Mouse (Mus musculus) induced T-regulatory cell, adult 2 months (primary cell): ENCODE measurements around the gene Fam129a.
"Not testable (repeated sequence)": the region's sequence is repeated elsewhere in the genome, so short reads cannot be mapped to it uniquely, and the experiment has no call there.

ENCODE experiments used
- DNase-seq: peaks from one replicate; pipeline ENCODE4 v3.0.0-alpha.2; 2012; ENCODE audit warnings: low read depth

Gene Fam129a

GRCm38 (mm10) chr1:151737146-151737545 is 166.2 kb downstream of the Fam129a start:
- DNase-seq, result no peak

DNA sequence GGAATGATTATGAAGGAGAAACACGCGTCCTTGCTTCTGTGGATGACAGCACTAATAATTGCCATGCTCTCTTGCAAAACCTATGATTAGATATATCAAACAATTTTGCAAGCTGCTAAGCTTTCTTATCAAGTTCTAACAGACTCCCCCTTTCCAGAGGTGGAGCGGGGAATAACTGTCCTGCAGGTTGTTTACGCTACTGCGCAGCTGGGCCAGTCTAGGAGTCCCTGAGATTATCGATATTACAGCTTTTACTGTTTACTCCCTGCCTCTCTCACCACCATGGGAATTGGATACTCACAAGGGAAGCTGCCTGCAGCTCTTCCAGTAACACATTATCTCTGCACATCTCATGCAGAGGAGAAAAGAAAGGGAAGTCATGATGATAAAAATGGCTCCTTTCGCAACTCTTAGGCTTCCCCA is 170.2 kb downstream of the Fam129a start:
- DNase-seq, result no peak

DNA sequence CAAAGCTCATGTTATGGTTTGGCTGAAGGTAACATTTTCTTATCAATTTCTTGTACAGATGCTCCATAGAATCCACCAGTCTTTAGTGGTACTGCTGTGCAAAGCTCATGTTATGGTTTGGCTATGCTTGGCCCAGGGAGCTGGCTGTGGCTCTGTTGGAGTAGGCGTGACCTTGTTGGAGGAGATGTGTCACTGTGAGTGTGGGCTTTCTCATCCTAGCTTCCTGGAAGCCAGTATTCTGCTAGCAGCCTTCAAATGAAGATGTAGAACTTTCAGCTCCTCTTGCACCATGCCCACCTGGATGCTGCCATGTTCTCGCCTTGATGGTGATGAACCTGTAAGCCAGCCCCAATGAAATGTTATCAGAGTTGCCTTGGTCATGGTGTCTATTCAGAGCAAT is 178.9 kb downstream of the Fam129a start:
- not testable (repeated sequence) for DNase-seq

GRCm38 (mm10) chr1:151752946-151753345 is 182.0 kb downstream of the Fam129a start:
- no peak for DNase-seq

DNA sequence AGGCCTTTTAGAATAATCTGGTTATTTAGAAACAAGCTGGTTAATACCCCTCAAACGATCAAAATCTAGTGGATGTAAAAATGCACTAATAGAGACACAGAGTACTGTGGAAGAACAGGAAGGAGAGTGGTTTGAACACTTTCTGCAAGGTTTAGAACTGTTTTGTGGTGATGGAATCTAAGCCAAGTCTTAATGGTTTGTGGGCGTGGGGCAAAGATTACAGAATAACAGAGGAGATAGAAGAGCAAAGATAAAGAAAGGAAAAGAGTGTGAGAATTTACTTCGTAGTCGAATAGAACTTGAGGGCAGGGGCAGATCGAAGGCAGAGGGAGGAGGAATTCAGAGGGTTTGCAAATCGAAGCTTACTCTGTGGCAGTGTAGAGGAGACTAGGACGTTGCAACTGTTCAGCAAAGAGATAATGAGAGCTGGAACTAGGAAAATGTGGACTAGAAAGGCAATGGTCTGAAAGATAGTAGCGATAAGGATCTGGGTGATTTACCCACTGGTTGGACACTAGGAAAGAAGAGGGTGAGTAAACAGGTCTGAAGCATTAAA is 182.5 kb downstream of the Fam129a start:
- no peak for DNase-seq

- peak; percentile 59 for DNase-seq
Observed at GRCm38 (mm10) chr1:151754028-151754489, 183.1 kb downstream of the Fam129a start.

GRCm38 (mm10) chr1:151754881-151755659 is 184.1 kb downstream of the Fam129a start, which contains the start of gene Edem3:
Gene Edem3 (plus strand): TSS chr1:151755371.
- peak; percentile 99 for DNase-seq

GRCm38 (mm10) chr1:151755660-151756424 is 184.9 kb downstream of the Fam129a start:
- peak; percentile 57 for DNase-seq

DNA sequence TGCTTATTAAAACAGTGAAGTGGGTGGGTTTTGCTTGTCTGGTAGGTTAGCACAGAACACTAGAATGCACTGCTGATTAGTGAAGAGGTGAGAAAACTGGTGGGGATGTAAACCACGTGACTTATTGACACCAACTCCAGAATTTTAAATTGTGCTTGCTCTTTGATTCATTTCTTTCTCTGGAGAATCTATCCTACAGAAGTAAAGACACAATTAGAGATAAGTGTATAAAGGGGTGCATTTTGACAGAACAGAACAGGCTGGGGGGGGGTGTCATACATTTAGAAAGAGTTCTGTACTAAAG is 185.4 kb downstream of the Fam129a start:
- no peak for DNase-seq

DNA sequence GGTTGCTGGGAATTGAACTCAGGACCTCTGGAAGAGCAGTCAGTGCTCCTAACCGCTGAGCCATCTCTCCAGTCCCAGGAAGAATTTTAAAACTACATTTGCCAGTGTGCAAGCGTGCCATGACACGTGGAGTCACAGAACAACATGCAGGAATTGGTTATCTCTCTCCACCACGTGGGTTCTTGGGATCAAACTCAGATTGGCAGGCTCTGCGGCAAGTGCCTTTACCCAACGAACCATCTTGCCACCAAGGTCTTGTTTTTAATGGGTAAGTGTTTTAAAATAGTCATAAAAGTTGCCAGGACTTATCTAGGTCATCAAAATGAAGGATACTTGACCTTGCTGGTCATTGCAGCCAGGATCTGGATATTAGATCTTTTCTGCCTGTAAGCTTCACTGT is 187.3 kb downstream of the Fam129a start:
- no peak for DNase-seq

DNA sequence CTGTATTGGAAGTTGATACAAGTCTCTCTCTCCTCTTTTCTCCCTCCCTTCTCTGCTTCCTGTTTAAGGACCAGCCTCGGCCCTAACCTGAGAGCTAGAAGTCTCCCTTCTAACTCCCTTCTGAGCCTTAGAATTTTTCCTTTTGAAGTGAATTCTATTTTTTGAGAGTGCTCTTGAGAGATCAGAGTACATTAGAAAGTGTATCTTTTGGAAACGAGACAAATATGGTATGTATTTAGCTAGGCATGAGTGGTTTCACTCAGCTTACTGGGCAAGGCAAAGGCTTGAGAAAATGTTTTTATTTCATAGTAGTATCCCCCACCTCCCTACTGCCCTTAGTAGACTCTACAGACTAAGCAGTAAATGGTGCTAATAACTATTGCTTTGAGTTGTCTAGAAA is 188.0 kb downstream of the Fam129a start:
- no peak for DNase-seq

- peak; percentile 20 for DNase-seq
Observed at GRCm38 (mm10) chr1:151764236-151764635, 193.2 kb downstream of the Fam129a start.

- peak; percentile 22 for DNase-seq
Observed at GRCm38 (mm10) chr1:151766166-151766565, 195.2 kb downstream of the Fam129a start.

DNA sequence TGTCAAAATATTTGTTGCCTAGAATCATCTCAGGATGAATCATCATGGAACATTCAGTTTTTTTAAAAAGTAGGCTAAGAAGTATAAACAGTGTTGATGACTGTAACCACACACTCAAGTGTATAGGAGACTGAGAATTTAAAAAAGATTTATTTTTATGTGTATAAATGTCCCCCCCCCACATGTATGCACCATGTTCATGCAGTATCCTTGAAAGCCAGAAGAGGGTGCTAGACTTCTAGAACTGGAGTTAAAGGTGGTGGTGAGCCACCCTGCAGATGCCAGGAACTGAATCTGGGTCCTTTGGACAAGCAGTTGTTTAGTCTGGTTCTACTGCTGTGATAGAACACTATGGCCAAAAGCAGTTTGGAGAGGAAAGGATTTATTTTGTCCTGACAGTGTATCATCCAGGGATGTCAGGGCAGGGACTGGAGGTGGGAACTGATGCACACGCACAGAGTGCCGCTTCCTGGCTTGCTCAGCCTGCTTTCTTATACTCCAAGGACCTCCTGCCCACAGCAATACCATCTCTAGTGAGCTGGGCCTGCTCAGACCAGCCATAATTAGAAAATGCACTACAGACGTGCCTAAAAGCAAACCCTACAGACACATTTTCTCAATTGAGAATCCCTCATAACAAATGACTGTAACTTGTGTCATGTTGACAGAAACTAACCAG is 196.1 kb downstream of the Fam129a start:
- DNase-seq, result peak; percentile 59

GRCm38 (mm10) chr1:151769200-151769913 is 198.4 kb downstream of the Fam129a start:
- no peak for DNase-seq
